Mouse (Mus musculus) MEL (cell line): ENCODE results near the gene Il17rb. TPM values are rescaled to one million over a fixed set of nuclear protein-coding genes. Genes with fewer than 3 reads are reported as not detected.

Experiments used
- DNase-seq: peaks from one replicate; pipeline ENCODE4 v3.0.0; 2011; ENCODE audit warnings: low read depth, low spot score
- H3K27ac ChIP-seq: 2 replicates; pipeline ENCODE4 v1.5.1; 2012; ENCODE audit warnings: low read depth, mild to moderate bottlenecking, control low read depth, low read length, moderate library complexity; ENCODE audit not compliant: control insufficient read depth
- H3K27me3 ChIP-seq, 2 experiments: fragments of 150-350 bp in 1 of 2; sonication (generic) in 1 of 2; 2 replicates each; pipeline ENCODE4 v1.6.1; 2012; ENCODE audit warnings: low read length in 2 of 2, mild to moderate bottlenecking in 2 of 2, improper control_type of control experiment in 1 of 2, moderate library complexity in 1 of 2; ENCODE audit not compliant: insufficient read depth in 2 of 2, control insufficient read depth in 1 of 2
- H3K36me3 ChIP-seq, 2 experiments: 2 replicates each; pipeline ENCODE4 v1.6.1; 2012 to 2014; ENCODE audit warnings: low read length in 2 of 2, improper control_type of control experiment in 1 of 2, inconsistent platforms in 1 of 2, mild to moderate bottlenecking in 1 of 2; ENCODE audit not compliant: insufficient read depth in 2 of 2, control insufficient read depth in 1 of 2
- H3K4me1 ChIP-seq, 2 experiments: fragments of 150-350 bp in 1 of 2; sonication (generic) in 1 of 2; 2 replicates each; pipeline ENCODE4 v1.6.1; 2012; ENCODE audit warnings: low read length in 2 of 2, improper control_type of control experiment in 1 of 2, mild to moderate bottlenecking in 1 of 2; ENCODE audit not compliant: insufficient read depth in 2 of 2, control insufficient read depth in 1 of 2
- H3K4me3 ChIP-seq, 2 experiments: fragments of 150-350 bp in 1 of 2; sonication (generic) in 1 of 2; 2 replicates each; pipeline ENCODE4 v1.5.1; 2012; ENCODE audit warnings: low read depth in 2 of 2, low read length in 2 of 2, mild to moderate bottlenecking in 2 of 2, moderate library complexity in 2 of 2, control low read depth in 1 of 2, improper control_type of control experiment in 1 of 2; ENCODE audit not compliant: control insufficient read depth in 1 of 2, insufficient read depth in 1 of 2
- H3K79me2 ChIP-seq: 2 replicates; pipeline ENCODE4 v1.6.1; 2012; ENCODE audit warnings: mild to moderate bottlenecking, low read length, moderate library complexity; ENCODE audit not compliant: control insufficient read depth, poor library complexity, insufficient read depth
- H3K9ac ChIP-seq: 2 replicates; pipeline ENCODE4 v1.6.1; 2012; ENCODE audit warnings: low read depth, mild to moderate bottlenecking, control low read depth, low read length, moderate library complexity; ENCODE audit not compliant: control insufficient read depth, poor library complexity, severe bottlenecking
- H3K9me3 ChIP-seq: fragments of 150-350 bp; sonication (generic); replicated peaks from 2 replicates; pipeline ENCODE4 v1.6.1; 2012; ENCODE audit warnings: mild to moderate bottlenecking, low read length, improper control_type of control experiment, moderate library complexity; ENCODE audit not compliant: insufficient read depth
- BHLHE40 ChIP-seq: IDR thresholded peaks from 2 replicates; pipeline ENCODE4 v1.6.1; 2012; ENCODE audit warnings: low read depth, mild to moderate bottlenecking, inconsistent platforms, low read length, improper control_type of control experiment, borderline replicate concordance
- EP300 ChIP-seq, 2 experiments: IDR thresholded peaks; 2 replicates each; pipeline ENCODE4 v1.6.1; 2011; ENCODE audit warnings: improper control_type of control experiment in 2 of 2, low read length in 2 of 2, low read depth in 1 of 2, mild to moderate bottlenecking in 1 of 2
- ETS1 ChIP-seq: IDR thresholded peaks from 2 replicates; pipeline ENCODE4 v1.6.1; 2012; ENCODE audit warnings: low read depth, mild to moderate bottlenecking, inconsistent platforms, low read length, improper control_type of control experiment, moderate library complexity
- GATA1 ChIP-seq: IDR thresholded peaks from 2 replicates; pipeline ENCODE4 v1.6.1; 2011; ENCODE audit warnings: low read depth, low read length, improper control_type of control experiment
- JUND ChIP-seq: IDR thresholded peaks from 2 replicates; pipeline ENCODE4 v1.6.1; 2011; ENCODE audit warnings: low read depth, mild to moderate bottlenecking, improper control_type of control experiment, low read length
- MAZ ChIP-seq: IDR thresholded peaks from 2 replicates; pipeline ENCODE4 v1.6.1; 2012; ENCODE audit warnings: low read depth, mild to moderate bottlenecking, inconsistent platforms, low read length, improper control_type of control experiment
- MXI1 ChIP-seq: IDR thresholded peaks from 2 replicates; pipeline ENCODE4 v1.6.1; 2011; ENCODE audit warnings: mild to moderate bottlenecking, low read depth, low read length, improper control_type of control experiment
- NRF1 ChIP-seq: IDR thresholded peaks from 2 replicates; pipeline ENCODE4 v1.6.1; 2014; ENCODE audit warnings: low read depth, mild to moderate bottlenecking, inconsistent platforms, low read length, improper control_type of control experiment, moderate library complexity; ENCODE audit not compliant: poor library complexity, insufficient read depth, severe bottlenecking
- POLR2A ChIP-seq, 2 experiments: IDR thresholded peaks; 2 replicates each; pipeline ENCODE4 v1.6.1; 2011 to 2012; ENCODE audit warnings: low read length in 2 of 2, mild to moderate bottlenecking in 2 of 2, control low read depth in 1 of 2, improper control_type of control experiment in 1 of 2, low read depth in 1 of 2, moderate library complexity in 1 of 2; ENCODE audit not compliant: control insufficient read depth in 1 of 2, insufficient read depth in 1 of 2, poor library complexity in 1 of 2
- RAD21 ChIP-seq: IDR thresholded peaks from 2 replicates; pipeline ENCODE4 v1.6.1; 2011; ENCODE audit warnings: mild to moderate bottlenecking, low read depth, low read length, improper control_type of control experiment
- RCOR1 ChIP-seq: IDR thresholded peaks from 2 replicates; pipeline ENCODE4 v1.6.1; 2012; ENCODE audit warnings: low read depth, mild to moderate bottlenecking, inconsistent platforms, low read length, improper control_type of control experiment
- TBP ChIP-seq: IDR thresholded peaks from 2 replicates; pipeline ENCODE4 v1.8.0; 2011; ENCODE audit warnings: low read depth, low read length, improper control_type of control experiment
- TCF12 ChIP-seq: IDR thresholded peaks from 2 replicates; pipeline ENCODE4 v1.6.1; 2014; ENCODE audit warnings: low read depth, mild to moderate bottlenecking, inconsistent platforms, low read length, improper control_type of control experiment, moderate library complexity
- UBTF ChIP-seq: IDR thresholded peaks from 2 replicates; pipeline ENCODE4 v1.6.1; 2012; ENCODE audit warnings: low read depth, mild to moderate bottlenecking, inconsistent platforms, low read length, improper control_type of control experiment, moderate library complexity, borderline replicate concordance; ENCODE audit not compliant: insufficient read depth
- polyA plus RNA-seq, 2 experiments: library from polyadenylated mRNA; stranded (reverse) in 1 of 2; unstranded in 1 of 2; fragments of >175 nt in 1 of 2; fragments of >200 nt in 1 of 2; gene quantifications; 2 replicates each; pipeline versions ENCODE4 v1.2.1 to v1.2.4; 2012; ENCODE audit warnings: low replicate concordance in 2 of 2, low read depth in 1 of 2; ENCODE audit not compliant: insufficient read length in 2 of 2, insufficient read depth in 1 of 2, missing spikeins in 1 of 2
- total RNA-seq: library from RNA; depleted of rRNA; stranded (reverse); fragments of 300-350 nt; gene quantifications from 2 replicates; pipeline ENCODE4 v1.2.3, GENCODE M21; 2012

The Il17rb gene
- total and polyA plus RNA-seq, 3 experiments = 0.08 to 0.13 TPM; not detected in 1

DNA sequence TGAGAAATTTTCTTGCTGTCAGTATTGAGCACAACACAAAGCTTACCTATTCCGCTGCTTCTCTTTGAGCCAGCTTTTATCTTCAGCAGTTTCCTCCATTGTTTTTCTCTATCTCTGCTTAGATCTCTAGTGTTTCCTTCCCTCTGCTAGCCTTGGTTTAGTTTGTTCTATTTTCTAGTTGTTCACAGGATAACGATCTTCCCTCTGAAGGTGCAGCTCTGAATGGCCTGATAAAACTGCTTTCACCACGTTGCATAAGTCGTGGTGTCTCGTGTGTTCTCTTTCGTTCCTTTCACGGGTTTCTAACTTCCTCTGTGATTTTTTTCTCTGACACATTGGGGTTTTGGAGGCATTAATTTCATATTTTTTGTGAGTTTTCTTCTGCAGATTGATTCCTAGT is 15.7 kb upstream of the Il17rb start:
- H3K4me3 ChIP-seq = peak overlapping the region in 1 of 2 experiments; percentile 58; a peak in 1 of 4 replicates
- DNase-seq = peak; percentile 46
- H3K9me3 ChIP-seq = no peaks in the 10 kb centered on the region
- no peaks in the 10 kb centered on the region for H3K27me3 ChIP-seq
- H3K9ac ChIP-seq = no peak overlapping the region
- TF ChIP-seq BHLHE40 (0 out of 2 replicates have a peak, but pooled peaks have one; percentile 20), RCOR1 (peak; percentile 58; the same call in 1 of the 2 replicates), GATA1 (peak; percentile 66), MXI1 (peak; percentile 42; the same call in 1 of the 2 replicates), RAD21 (no peak), EP300 (IDR thresholded peaks at IDR 0.05; ENCODE audit: low read depth in 1 of 2, low read length in 2 of 2) (peak; percentile 40 to 68; a peak in 3 of 4 replicates), UBTF (no peak), TBP (no peak), TCF12 (peak; percentile 70; the same call in 1 of the 2 replicates)
- no peaks in the 10 kb centered on the region for H3K79me2 ChIP-seq
- H3K4me1 ChIP-seq = peaks cover 3 to 6% of the 10 kb centered on the region in 2 experiments; a peak in 3 of 4 replicates
- peaks cover 0 to 6% of the 10 kb centered on the region in 2 experiments; a peak in 2 of 4 replicates for H3K36me3 ChIP-seq
- no peak overlapping the region; the same call in 1 of the 2 replicates for H3K27ac ChIP-seq

DNA sequence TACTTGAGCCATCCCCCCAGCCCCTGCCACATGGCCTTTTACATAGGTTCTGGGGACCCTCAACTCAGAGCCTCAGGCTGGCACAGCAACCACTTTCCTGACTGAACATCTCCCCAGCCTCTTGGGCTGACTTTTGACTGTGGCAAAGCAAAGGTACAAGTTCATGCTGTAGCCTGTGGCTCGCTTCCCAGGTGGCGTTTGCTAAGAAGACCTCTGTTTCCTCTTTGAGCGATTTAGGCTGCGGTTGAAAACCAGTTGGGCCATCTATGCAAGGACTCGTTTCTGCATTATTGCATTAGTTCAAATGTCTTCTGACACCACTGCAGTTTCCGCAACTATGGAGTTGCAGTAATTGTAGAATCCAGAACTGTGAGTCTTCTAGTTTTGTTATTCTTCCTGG is 13.8 kb upstream of the Il17rb start:
- Histone ChIP-seq H3K27ac (no peak overlapping the region), H3K36me3 (peaks cover 0 to 6% of the 10 kb centered on the region in 2 experiments; a peak in 2 of 4 replicates), H3K79me2 (no peaks in the 10 kb centered on the region), H3K9me3 (no peaks in the 10 kb centered on the region), H3K27me3 (no peaks in the 10 kb centered on the region), H3K4me1 (peaks cover 3 to 6% of the 10 kb centered on the region in 2 experiments; a peak in 3 of 4 replicates), H3K9ac (no peak overlapping the region), H3K4me3 (no peak overlapping the region)
- no peak for DNase-seq
- no peak for TF ChIP-seq NRF1
- TF ChIP-seq UBTF = no peak
- no peak for TF ChIP-seq ETS1
- TF ChIP-seq GATA1 = no peak
- no peak for TF ChIP-seq MAZ
- TF ChIP-seq TCF12 = no peak
- no peak for TF ChIP-seq TBP
- TF ChIP-seq JUND = no peak
- no peak for TF ChIP-seq POLR2A (IDR thresholded peaks at IDR 0.05; ENCODE audit: control insufficient read depth in 1 of 2, insufficient read depth in 1 of 2, low read depth in 1 of 2, low read length in 2 of 2, poor library complexity in 1 of 2)
